Mouse (Mus musculus) heart, embryonic 14.5 days (tissue): ENCODE data around the gene Gm45808. TPM values are rescaled to one million over a fixed set of nuclear protein-coding genes. Genes with fewer than 3 reads are reported as not detected.

Experiments used
- ATAC-seq: fragments of 200-750 bp; cut with Nextera tagmentation; 2 replicates; pipeline ENCODE4 v1.8.0; 2017; ENCODE audit warnings: low read depth, moderate TSS enrichment; ENCODE audit not compliant: insufficient number of reproducible peaks, insufficient read depth, low FRiP score
- H3K27ac ChIP-seq, 2 experiments: fragments of 200-500 bp in 1 of 2; fragments of 300-500 bp in 1 of 2; sonication (generic) in 1 of 2; replicated peaks in 1 of 2; 2 replicates each; pipeline ENCODE4 v1.5.1; 2012 to 2014; ENCODE audit warnings: low read depth in 2 of 2, low read length in 2 of 2, control low read depth in 1 of 2, mild to moderate bottlenecking in 1 of 2, mixed read lengths in 1 of 2; ENCODE audit not compliant: control insufficient read depth in 1 of 2, insufficient read depth in 1 of 2
- H3K27me3 ChIP-seq: fragments of 300-500 bp; sonication (generic); 2 replicates; pipeline ENCODE4 v1.6.1; 2014; ENCODE audit warnings: mild to moderate bottlenecking, low read length, control low read depth; ENCODE audit not compliant: control insufficient read depth, insufficient read depth
- H3K36me3 ChIP-seq: fragments of 300-500 bp; sonication (generic); 2 replicates; pipeline ENCODE4 v1.6.1; 2014; ENCODE audit warnings: mild to moderate bottlenecking, control low read depth, low read length, mixed read lengths; ENCODE audit not compliant: control insufficient read depth, insufficient read depth
- H3K4me1 ChIP-seq, 2 experiments: fragments of 200-500 bp in 1 of 2; fragments of 300-500 bp in 1 of 2; sonication (generic) in 1 of 2; 2 replicates each; pipeline ENCODE4 v1.6.1; 2012 to 2014; ENCODE audit warnings: low read length in 2 of 2, control low read depth in 1 of 2, mixed read lengths in 1 of 2; ENCODE audit not compliant: control insufficient read depth in 2 of 2, insufficient read depth in 2 of 2
- H3K4me2 ChIP-seq: fragments of 300-500 bp; sonication (generic); 2 replicates; pipeline ENCODE4 v1.6.1; 2014; ENCODE audit warnings: mild to moderate bottlenecking, low read length
- H3K4me3 ChIP-seq, 2 experiments: fragments of 200-500 bp in 1 of 2; fragments of 300-500 bp in 1 of 2; sonication (generic) in 1 of 2; 2 replicates each; pipeline ENCODE4 v1.5.1; 2012 to 2014; ENCODE audit warnings: low read length in 2 of 2, mild to moderate bottlenecking in 2 of 2, control low read depth in 1 of 2, low read depth in 1 of 2, moderate library complexity in 1 of 2; ENCODE audit not compliant: control insufficient read depth in 1 of 2, insufficient read depth in 1 of 2
- H3K9ac ChIP-seq: fragments of 300-500 bp; sonication (generic); 2 replicates; pipeline ENCODE4 v1.6.1; 2014; ENCODE audit warnings: mild to moderate bottlenecking, low read length
- H3K9me3 ChIP-seq: fragments of 300-500 bp; sonication (generic); 2 replicates; pipeline ENCODE4 v1.6.1; 2016; ENCODE audit warnings: low read length, control low read depth; ENCODE audit not compliant: control insufficient read depth
- WGBS: fragments of 180-500 bp; shearing (Covaris S2); extraction: QIAGEN DNeasy Blood & Tissue Kit; methylation state at CpG from one replicate; pipeline ENCODE4 v1.1.7; 2014; 5-methylcytosine and 5-hydroxymethylcytosine counted together
- polyA plus RNA-seq: library from polyadenylated mRNA; unstranded; fragments of >200 nt; fragmentation: Nextera tagmentation; extraction: Ambion mirVana; gene quantifications from 2 replicates; pipeline ENCODE4 v1.2.1, GENCODE M21; 2014

Gm45808 gene
- polyA plus RNA-seq, 1 experiment from 2014 or later = not detected

GRCm38 (mm10) chr7:45508561-45508960, 21.9 kb upstream of the Gm45808 start:
- peak overlapping the region; percentile 85 for H3K4me2 ChIP-seq
- H3K36me3 ChIP-seq = peaks cover 37% of the 10 kb centered on the region
- 76% methylated on average over 6 of the region's 6 CpGs for WGBS
- H3K9ac ChIP-seq = peak overlapping the region; percentile 87
- no peaks in the 10 kb centered on the region for H3K9me3 ChIP-seq
- H3K27ac ChIP-seq = no peak overlapping the region
- H3K4me3 ChIP-seq = no peak overlapping the region
- H3K27me3 ChIP-seq = no peaks in the 10 kb centered on the region
- no peak for ATAC-seq
- peaks cover 6 to 15% of the 10 kb centered on the region in 2 experiments for H3K4me1 ChIP-seq

DNA sequence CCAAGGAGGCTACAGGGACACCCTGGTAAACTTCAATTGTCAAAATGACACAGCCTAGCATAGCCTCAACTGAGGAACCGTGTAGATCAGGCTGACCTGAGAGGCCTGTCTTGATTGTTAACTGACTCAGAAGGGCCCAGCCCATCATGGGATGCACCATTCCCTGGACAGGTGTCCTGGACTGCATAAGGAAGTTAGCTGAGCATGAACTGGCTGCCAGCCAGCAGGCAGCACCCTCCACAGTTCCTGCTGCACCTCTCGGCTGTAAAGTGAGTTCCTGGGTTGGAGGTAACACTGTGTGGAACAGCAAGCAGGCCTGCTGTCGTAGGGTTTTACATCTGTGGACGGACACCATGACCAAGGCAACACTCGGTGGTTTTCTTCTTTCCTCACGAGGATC, 21.0 kb upstream of the Gm45808 start:
- no peak for ATAC-seq
- peaks cover 6 to 15% of the 10 kb centered on the region in 2 experiments for H3K4me1 ChIP-seq
- H3K4me2 ChIP-seq = no peak overlapping the region
- H3K27ac ChIP-seq = no peak overlapping the region
- H3K4me3 ChIP-seq = no peak overlapping the region
- H3K9me3 ChIP-seq = no peaks in the 10 kb centered on the region
- no peak overlapping the region for H3K9ac ChIP-seq
- 80% methylated on average over 6 of the region's 6 CpGs for WGBS
- H3K36me3 ChIP-seq = peaks cover 47% of the 10 kb centered on the region
- H3K27me3 ChIP-seq = no peaks in the 10 kb centered on the region

DNA sequence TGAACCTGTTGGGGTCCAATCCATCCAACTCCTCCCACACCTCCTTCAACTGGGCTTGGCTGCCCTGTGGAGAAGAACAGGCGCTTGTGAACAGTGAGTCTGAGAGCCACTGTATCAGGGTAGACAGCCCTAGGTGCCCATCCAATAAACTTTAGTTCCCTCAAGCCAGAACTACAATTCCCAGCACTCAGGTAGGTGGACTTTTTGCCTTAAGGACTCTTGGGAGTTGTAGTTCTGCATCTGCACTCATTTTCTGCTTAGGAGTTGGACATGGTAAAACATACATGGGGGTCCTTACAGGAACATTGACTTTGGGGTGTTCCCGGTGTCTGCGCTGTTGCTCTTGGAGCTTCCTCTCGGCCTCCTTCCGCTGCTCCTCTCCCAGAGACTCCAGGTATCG, 11.8 kb upstream of the Gm45808 start:
- no peak overlapping the region for H3K4me2 ChIP-seq
- H3K4me1 ChIP-seq = peaks cover 0 to 2% of the 10 kb centered on the region in 2 experiments; a peak in 1 of 4 replicates
- no peak overlapping the region for H3K27ac ChIP-seq
- 96% methylated on average over 6 of the region's 6 CpGs for WGBS
- H3K36me3 ChIP-seq = peaks cover 96% of the 10 kb centered on the region
- no peak for ATAC-seq
- H3K9me3 ChIP-seq = no peaks in the 10 kb centered on the region
- no peak overlapping the region for H3K4me3 ChIP-seq
- H3K9ac ChIP-seq = no peak overlapping the region
- no peaks in the 10 kb centered on the region for H3K27me3 ChIP-seq

GRCm38 (mm10) chr7:45494548-45494947, 7.9 kb upstream of the Gm45808 start:
- ATAC-seq = no peak
- H3K9me3 ChIP-seq = no peaks in the 10 kb centered on the region
- H3K4me2 ChIP-seq = no peak overlapping the region
- no peak overlapping the region for H3K27ac ChIP-seq
- WGBS = 84% methylated on average over 9 of the region's 9 CpGs
- peaks cover 4% of the 10 kb centered on the region in 2 experiments; a peak in 2 of 4 replicates for H3K4me1 ChIP-seq
- H3K4me3 ChIP-seq = no peak overlapping the region
- H3K36me3 ChIP-seq = peaks cover 76% of the 10 kb centered on the region
- no peak overlapping the region for H3K9ac ChIP-seq
- no peaks in the 10 kb centered on the region for H3K27me3 ChIP-seq

DNA sequence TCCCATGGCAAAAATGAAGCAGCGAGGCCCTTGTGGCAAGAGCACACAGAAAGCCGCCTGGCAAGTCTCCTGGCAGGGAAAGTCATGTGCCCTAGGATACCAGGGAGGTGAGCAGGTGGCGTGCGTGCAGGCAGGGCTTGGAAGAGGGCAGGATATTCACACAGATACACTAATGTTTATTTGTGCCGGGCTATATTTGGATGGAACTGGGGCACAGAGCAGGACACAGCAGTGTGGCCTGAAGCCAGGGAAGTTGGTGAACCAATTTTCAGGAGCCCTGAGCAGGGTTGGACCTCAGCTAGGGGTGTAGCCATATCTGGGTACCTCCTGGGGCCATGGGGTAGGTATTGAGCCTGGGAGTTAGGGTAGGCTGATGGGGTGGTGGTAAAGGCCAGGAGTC, 6.3 kb upstream of the Gm45808 start:
- no peak for ATAC-seq
- 92% methylated on average over 5 of the region's 5 CpGs for WGBS

DNA sequence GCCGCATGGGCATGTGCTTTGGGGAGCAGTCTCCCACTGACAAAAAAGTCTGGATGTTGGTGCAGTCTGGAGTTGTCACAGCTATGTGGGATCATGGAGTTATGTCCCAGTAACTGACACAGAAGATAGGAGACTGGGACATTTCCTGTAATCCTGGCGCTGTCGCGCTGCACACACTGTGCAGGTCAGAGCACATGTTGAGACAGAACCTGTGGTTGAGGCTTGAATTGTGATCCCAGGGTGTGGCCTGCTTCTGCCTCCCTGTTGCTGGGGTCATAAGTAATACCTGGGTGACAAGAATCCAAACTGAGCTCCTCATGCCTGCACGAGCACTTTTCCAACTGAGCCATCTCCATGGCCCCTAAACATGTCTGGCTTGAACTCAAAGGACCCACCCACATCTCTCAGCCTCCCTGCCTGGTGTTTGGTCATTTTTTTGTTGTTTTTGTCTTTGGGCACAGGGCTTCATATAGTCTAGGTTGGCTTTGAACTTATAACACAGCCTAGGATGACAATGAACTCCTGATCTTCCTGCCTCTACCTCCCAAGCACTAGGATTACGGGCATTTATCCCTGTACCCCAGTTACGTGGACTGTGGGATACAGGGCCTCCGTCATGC, 5.7 kb upstream of the Gm45808 start:
- H3K4me3 ChIP-seq = no peak overlapping the region
- H3K4me1 ChIP-seq = peaks cover 5 to 9% of the 10 kb centered on the region in 2 experiments; a peak in 2 of 4 replicates
- WGBS = 94% methylated on average over 8 of the region's 8 CpGs
- H3K4me2 ChIP-seq = no peak overlapping the region
- ATAC-seq = no peak
- H3K27me3 ChIP-seq = no peaks in the 10 kb centered on the region
- H3K9ac ChIP-seq = no peak overlapping the region
- H3K27ac ChIP-seq = no peak overlapping the region
- no peaks in the 10 kb centered on the region for H3K9me3 ChIP-seq
- H3K36me3 ChIP-seq = peaks cover 54% of the 10 kb centered on the region

More for the DNA sequence above, 6.3 kb upstream of the Gm45808 start:
- H3K27ac ChIP-seq = no peak overlapping the region
- no peak overlapping the region for H3K4me3 ChIP-seq
- peaks cover 60% of the 10 kb centered on the region for H3K36me3 ChIP-seq
- H3K9ac ChIP-seq = no peak overlapping the region
- no peak overlapping the region for H3K4me2 ChIP-seq
- H3K27me3 ChIP-seq = no peaks in the 10 kb centered on the region
- H3K4me1 ChIP-seq = peaks cover 5 to 9% of the 10 kb centered on the region in 2 experiments; a peak in 2 of 4 replicates
- no peaks in the 10 kb centered on the region for H3K9me3 ChIP-seq

GRCm38 (mm10) chr7:45491264-45491663, 4.7 kb upstream of the Gm45808 start:
- Histone ChIP-seq H3K9ac (no peak overlapping the region; the same call in 1 of the 2 replicates), H3K4me1 (peaks cover 5 to 9% of the 10 kb centered on the region in 2 experiments; a peak in 2 of 4 replicates), H3K36me3 (peaks cover 43% of the 10 kb centered on the region), H3K9me3 (no peaks in the 10 kb centered on the region), H3K27ac (no peak overlapping the region), H3K4me2 (no peak overlapping the region), H3K27me3 (no peaks in the 10 kb centered on the region), H3K4me3 (no peak overlapping the region)
- WGBS = 14% methylated on average over 3 of the region's 3 CpGs
- no peak for ATAC-seq

- no peak overlapping the region for H3K27ac ChIP-seq
- no peak overlapping the region for H3K4me2 ChIP-seq
- H3K9ac ChIP-seq = no peak overlapping the region; the same call in 1 of the 2 replicates
- no peaks in the 10 kb centered on the region for H3K9me3 ChIP-seq
- peaks cover 39% of the 10 kb centered on the region for H3K36me3 ChIP-seq
- H3K27me3 ChIP-seq = no peaks in the 10 kb centered on the region
- H3K4me3 ChIP-seq = no peak overlapping the region
- H3K4me1 ChIP-seq = peaks cover 5 to 8% of the 10 kb centered on the region in 2 experiments; a peak in 2 of 4 replicates
- ATAC-seq = no peak
- 27% methylated on average over 9 of the region's 9 CpGs for WGBS
Measured at GRCm38 (mm10) chr7:45490822-45491221, 4.2 kb upstream of the Gm45808 start.
